Mouse (Mus musculus): ENCODE results near the gene BC049715. TPM values are rescaled to one million over a fixed set of nuclear protein-coding genes. Genes with fewer than 3 reads are reported as not detected.
A peak's percentile ranks its signal among the peaks of the same experiment; 100 is the strongest.
"Not testable (repeated sequence)": the region's sequence is repeated elsewhere in the genome, so short reads cannot be mapped to it uniquely, and the experiment has no call there.

Gene BC049715
- polyA plus RNA-seq, 1 experiment from 2014 or later: 1.7 TPM

DNA sequence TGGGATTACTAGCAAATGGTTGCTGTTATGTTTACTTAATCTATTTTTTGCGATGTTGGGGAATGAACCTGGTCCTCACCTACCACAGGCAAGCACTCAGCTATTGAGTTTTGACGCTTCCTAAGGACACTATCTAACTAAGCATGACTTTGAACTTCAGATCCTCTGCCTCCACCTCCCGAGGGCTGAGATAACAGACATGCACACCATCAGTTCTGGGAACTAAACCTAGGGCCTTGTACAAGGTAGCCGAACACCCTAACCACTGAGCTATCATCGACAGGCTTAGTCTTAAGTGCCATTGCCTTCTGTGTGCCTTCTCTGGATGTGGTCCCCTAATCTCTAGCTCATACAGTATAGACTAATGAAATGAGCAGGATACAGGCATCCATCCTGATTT, 37.9 kb downstream of the BC049715 start:
- no peak overlapping the region for H3K4me3 ChIP-seq (ENCODE audit: low read length)
- H3K27me3 ChIP-seq (ENCODE audit: control insufficient read depth, insufficient read depth, low read depth, low read length): no peaks in the 10 kb centered on the region
- no peak overlapping the region for H3K4me2 ChIP-seq (ENCODE audit: low read depth, low read length)
- ATAC-seq (ENCODE audit: low read depth): no peak
- 83% methylated on average over 5 of the region's 5 CpGs for WGBS
- peaks cover 7% of the 10 kb centered on the region; the same call in 1 of the 2 replicates for H3K4me1 ChIP-seq (replicated peaks; ENCODE audit: control insufficient read depth, insufficient read depth, low read length)
- no peaks in the 10 kb centered on the region for H3K36me3 ChIP-seq (ENCODE audit: control insufficient read depth, insufficient read depth, low read length)
- no peaks in the 10 kb centered on the region for H3K9me3 ChIP-seq (ENCODE audit: control insufficient read depth, low read length)
- no peak overlapping the region for H3K9ac ChIP-seq (ENCODE audit: low read length)
- H3K27ac ChIP-seq (ENCODE audit: low read length): no peak overlapping the region

DNA sequence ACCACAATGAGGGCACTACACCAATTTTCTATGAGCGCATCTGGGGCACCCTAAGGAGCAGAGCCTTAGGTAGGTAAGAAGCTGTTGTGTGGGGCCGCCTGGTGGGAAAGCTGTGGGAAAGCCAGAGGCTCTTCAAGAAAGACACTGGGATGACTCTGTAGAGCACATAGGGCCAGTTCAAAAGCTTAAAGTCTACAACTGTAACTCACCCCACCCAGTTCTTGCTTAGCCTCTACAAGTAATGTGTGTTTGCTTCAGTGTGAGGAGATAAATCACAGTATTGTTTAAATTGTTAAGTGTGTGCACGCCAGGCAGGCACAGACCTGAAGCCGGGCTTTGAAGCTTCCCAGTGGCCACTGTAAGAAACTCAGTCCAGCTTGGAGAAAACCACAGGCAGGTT, 38.7 kb downstream of the BC049715 start:
- peaks cover 7% of the 10 kb centered on the region; the same call in 1 of the 2 replicates for H3K4me1 ChIP-seq (replicated peaks; ENCODE audit: control insufficient read depth, insufficient read depth, low read length)
- no peak overlapping the region for H3K4me2 ChIP-seq (ENCODE audit: low read depth, low read length)
- no peak overlapping the region for H3K9ac ChIP-seq (ENCODE audit: low read length)
- no peak for ATAC-seq (ENCODE audit: low read depth)
- WGBS: 53% methylated on average over 4 of the region's 4 CpGs
- peak overlapping the region; percentile 64 for H3K27ac ChIP-seq (ENCODE audit: low read length)
- no peaks in the 10 kb centered on the region for H3K9me3 ChIP-seq (ENCODE audit: control insufficient read depth, low read length)
- H3K4me3 ChIP-seq (ENCODE audit: low read length): no peak overlapping the region
- H3K27me3 ChIP-seq (ENCODE audit: control insufficient read depth, insufficient read depth, low read depth, low read length): no peaks in the 10 kb centered on the region
- H3K36me3 ChIP-seq (ENCODE audit: control insufficient read depth, insufficient read depth, low read length): no peaks in the 10 kb centered on the region

DNA sequence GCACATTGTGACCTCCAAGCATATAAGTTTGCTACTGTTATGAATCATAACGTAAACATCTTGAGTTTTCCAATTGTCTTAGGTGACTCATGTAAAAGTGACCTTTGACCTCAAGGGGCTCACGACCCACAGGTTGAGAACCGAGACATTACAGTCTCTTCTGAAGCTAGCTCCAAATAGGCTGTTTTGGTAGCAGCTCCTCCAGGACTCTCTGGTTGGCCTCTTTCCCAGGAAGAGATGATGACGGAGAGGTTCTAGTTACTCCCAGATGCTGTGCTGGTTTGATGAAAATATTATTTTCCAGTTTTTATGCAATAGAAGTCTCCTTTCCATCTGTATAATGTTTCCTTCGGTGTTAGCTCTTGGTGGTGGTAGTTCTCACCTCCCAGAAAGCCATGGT, 41.5 kb downstream of the BC049715 start:
- Histone ChIP-seq H3K4me3 (ENCODE audit: low read length) (no peak overlapping the region), H3K9me3 (ENCODE audit: control insufficient read depth, low read length) (no peaks in the 10 kb centered on the region), H3K27me3 (ENCODE audit: control insufficient read depth, insufficient read depth, low read depth, low read length) (no peaks in the 10 kb centered on the region), H3K36me3 (ENCODE audit: control insufficient read depth, insufficient read depth, low read length) (no peaks in the 10 kb centered on the region; the same call in 1 of the 2 replicates), H3K4me2 (ENCODE audit: low read depth, low read length) (no peak overlapping the region), H3K4me1 (replicated peaks; ENCODE audit: control insufficient read depth, insufficient read depth, low read length) (peaks cover 10% of the 10 kb centered on the region; the same call in 1 of the 2 replicates), H3K27ac (ENCODE audit: low read length) (0 out of 2 replicates have a peak overlapping the region, but pooled peaks have one; percentile 12), H3K9ac (ENCODE audit: low read length) (no peak overlapping the region)
- ATAC-seq (ENCODE audit: low read depth): no peak
- WGBS: 55% methylated on average over 5 of the region's 5 CpGs

DNA sequence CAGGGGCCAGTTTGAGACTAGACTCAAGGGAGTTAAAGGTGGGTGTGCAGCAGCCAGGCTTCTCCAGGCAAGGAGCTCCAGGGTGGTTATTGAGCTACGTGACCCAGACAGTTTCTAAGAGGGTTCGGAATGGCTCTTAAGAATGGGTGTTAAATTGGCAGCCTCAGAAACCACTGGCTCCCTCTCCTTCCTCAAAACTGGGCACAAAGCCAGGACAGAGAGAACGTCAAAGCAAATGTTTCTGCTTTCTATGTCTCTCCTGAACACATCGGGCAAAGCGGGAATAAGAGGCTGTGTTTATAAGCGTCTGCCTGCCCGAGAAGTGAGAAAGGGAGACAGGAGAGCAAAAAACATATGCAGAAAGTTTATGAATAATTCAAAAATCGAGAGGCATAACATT, 47.2 kb downstream of the BC049715 start:
- H3K4me3 ChIP-seq (ENCODE audit: low read length): peak overlapping the region; percentile 45

DNA sequence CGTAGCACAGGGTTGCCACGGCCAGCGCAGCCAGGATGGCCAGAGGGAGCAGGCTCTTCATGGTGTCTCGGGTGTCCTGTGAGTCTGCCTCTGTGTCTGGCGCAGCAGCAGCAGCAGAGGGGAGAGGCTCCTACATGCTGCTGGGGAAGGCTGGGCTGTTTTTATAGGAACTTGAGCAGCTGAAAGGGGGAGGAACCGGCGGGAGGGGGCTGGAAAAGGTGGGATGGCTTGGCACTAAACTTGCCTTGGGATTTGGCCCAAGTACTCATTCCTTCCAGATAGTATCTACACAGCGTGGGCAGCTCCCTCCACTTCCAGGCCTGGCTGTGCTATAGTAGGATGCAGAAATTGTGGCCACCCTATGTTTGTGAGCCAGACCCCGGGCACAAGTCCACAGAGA, 48.2 kb downstream of the BC049715 start, which contains the start of gene Mgp:
Mgp (minus strand) TSS at position 154 of the 400 bp plus-strand sequence.
- Histone ChIP-seq H3K4me3 (ENCODE audit: low read length) (peak within 1 kb of the TSS; percentile 56), H3K9ac (ENCODE audit: low read length) (peak within 1 kb of the TSS; percentile 78), H3K36me3 (ENCODE audit: control insufficient read depth, insufficient read depth, low read length) (no peaks in the 10 kb centered on the region; the same call in 1 of the 2 replicates), H3K9me3 (ENCODE audit: control insufficient read depth, low read length) (no peaks in the 10 kb centered on the region), H3K4me1 (replicated peaks; ENCODE audit: control insufficient read depth, insufficient read depth, low read length) (peaks cover 7% of the 10 kb centered on the region; the same call in 1 of the 2 replicates), H3K4me2 (ENCODE audit: low read depth, low read length) (peak within 1 kb of the TSS; percentile 55), H3K27ac (ENCODE audit: low read length) (peak within 1 kb of the TSS; percentile 91), H3K27me3 (ENCODE audit: control insufficient read depth, insufficient read depth, low read depth, low read length) (no peaks in the 10 kb centered on the region)
- WGBS: 27% methylated on average over 9 of the region's 9 CpGs
- peak; percentile 83 for ATAC-seq (ENCODE audit: low read depth)

More for the DNA sequence above, 47.2 kb downstream of the BC049715 start:
- Histone ChIP-seq H3K9me3 (ENCODE audit: control insufficient read depth, low read length) (no peaks in the 10 kb centered on the region), H3K4me1 (replicated peaks; ENCODE audit: control insufficient read depth, insufficient read depth, low read length) (peaks cover 7% of the 10 kb centered on the region; the same call in 1 of the 2 replicates), H3K4me2 (ENCODE audit: low read depth, low read length) (peak overlapping the region; percentile 55), H3K9ac (ENCODE audit: low read length) (peak overlapping the region; percentile 44), H3K27ac (ENCODE audit: low read length) (peak overlapping the region; percentile 85), H3K36me3 (ENCODE audit: control insufficient read depth, insufficient read depth, low read length) (no peaks in the 10 kb centered on the region; the same call in 1 of the 2 replicates), H3K27me3 (ENCODE audit: control insufficient read depth, insufficient read depth, low read depth, low read length) (no peaks in the 10 kb centered on the region)
- peak; percentile 80 for ATAC-seq (ENCODE audit: low read depth)
- 16% methylated on average over 8 of the region's 8 CpGs for WGBS

DNA sequence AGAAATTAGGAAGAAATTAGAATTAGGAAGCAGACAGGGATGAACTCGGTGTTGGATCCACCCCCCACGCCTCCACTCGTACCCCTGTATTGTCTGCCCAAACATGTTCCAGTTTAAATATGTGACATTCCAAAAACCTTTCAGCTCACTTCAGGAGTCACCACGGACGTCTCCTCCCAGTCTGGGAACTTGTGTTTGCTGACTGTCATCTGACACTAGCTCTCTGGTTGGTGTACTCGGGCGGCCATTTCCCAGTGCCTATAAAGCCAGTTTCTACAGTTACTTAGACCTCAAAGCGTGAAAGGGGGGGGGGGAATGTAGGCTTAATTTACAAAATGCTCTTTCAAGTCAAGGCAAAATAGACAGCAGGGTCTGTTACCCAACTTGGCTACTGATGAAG, 54.3 kb downstream of the BC049715 start:
- Histone ChIP-seq H3K4me2 (ENCODE audit: low read depth, low read length) (no peak overlapping the region), H3K4me3 (ENCODE audit: low read length) (no peak overlapping the region), H3K9me3 (ENCODE audit: control insufficient read depth, low read length) (no peaks in the 10 kb centered on the region), H3K27ac (ENCODE audit: low read length) (peak overlapping the region; percentile 6; the same call in 1 of the 2 replicates), H3K9ac (ENCODE audit: low read length) (no peak overlapping the region), H3K36me3 (ENCODE audit: control insufficient read depth, insufficient read depth, low read length) (no peaks in the 10 kb centered on the region), H3K27me3 (ENCODE audit: control insufficient read depth, insufficient read depth, low read depth, low read length) (no peaks in the 10 kb centered on the region), H3K4me1 (replicated peaks; ENCODE audit: control insufficient read depth, insufficient read depth, low read length) (peaks cover 13% of the 10 kb centered on the region)
- ATAC-seq (ENCODE audit: low read depth): peak; percentile 65; the same call in 1 of the 2 replicates
- 23% methylated on average over 8 of the region's 8 CpGs for WGBS

DNA sequence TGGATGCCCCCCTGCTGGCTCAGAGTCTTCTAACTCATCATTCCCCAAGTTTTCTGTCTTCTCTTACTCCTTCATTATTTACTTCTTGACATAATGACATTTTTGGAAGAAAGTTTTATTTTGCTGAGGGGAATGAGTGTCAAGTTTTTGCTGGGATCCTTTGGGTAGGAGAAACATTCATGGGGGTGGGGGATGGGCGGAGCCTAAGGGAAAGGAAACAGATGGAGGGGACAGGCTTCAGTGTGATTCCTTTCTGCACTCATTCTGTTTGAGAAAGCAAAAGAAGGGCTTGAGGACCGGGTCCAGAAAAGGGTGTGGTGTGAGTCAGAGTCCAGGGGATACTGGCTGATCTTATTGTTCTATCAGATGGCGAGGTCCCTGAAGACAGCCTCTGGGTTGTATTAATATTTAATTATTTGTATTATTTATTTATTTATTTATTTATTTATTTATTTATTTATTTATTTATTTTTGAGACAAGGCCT, 56.0 kb downstream of the BC049715 start:
- H3K4me3 ChIP-seq (ENCODE audit: low read length): no peak overlapping the region
- H3K4me1 ChIP-seq (replicated peaks; ENCODE audit: control insufficient read depth, insufficient read depth, low read length): peaks cover 19% of the 10 kb centered on the region
- H3K36me3 ChIP-seq (ENCODE audit: control insufficient read depth, insufficient read depth, low read length): no peaks in the 10 kb centered on the region
- no peaks in the 10 kb centered on the region for H3K9me3 ChIP-seq (ENCODE audit: control insufficient read depth, low read length)
- no peaks in the 10 kb centered on the region for H3K27me3 ChIP-seq (ENCODE audit: control insufficient read depth, insufficient read depth, low read depth, low read length)
- no peak overlapping the region for H3K9ac ChIP-seq (ENCODE audit: low read length)
- WGBS: 75% methylated on average over 3 of the region's 3 CpGs
- peak overlapping the region; percentile 29; the same call in 1 of the 2 replicates for H3K27ac ChIP-seq (ENCODE audit: low read length)
- H3K4me2 ChIP-seq (ENCODE audit: low read depth, low read length): no peak overlapping the region
- ATAC-seq (ENCODE audit: low read depth): no peak

DNA sequence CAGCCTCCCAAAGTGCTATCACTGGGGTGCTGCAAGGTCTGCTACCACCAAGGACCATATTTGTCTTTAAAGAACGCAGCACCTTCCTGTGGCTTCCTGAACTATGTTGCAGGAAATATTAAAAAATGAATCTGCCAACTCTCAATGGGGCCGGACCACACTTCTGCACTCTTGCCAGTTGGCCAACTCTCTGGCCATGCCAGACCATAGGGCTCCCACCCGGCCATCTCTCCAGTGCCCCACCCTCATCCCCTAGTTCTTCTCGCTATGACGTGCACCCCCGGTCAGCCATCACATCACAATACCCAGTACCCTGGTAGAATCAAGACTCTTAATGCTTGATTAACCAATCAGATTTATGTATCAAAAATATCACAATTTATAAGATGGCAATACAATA, 56.5 kb downstream of the BC049715 start:
- H3K9ac ChIP-seq (ENCODE audit: low read length): no peak overlapping the region
- H3K27me3 ChIP-seq (ENCODE audit: control insufficient read depth, insufficient read depth, low read depth, low read length): no peaks in the 10 kb centered on the region
- no peak overlapping the region for H3K4me2 ChIP-seq (ENCODE audit: low read depth, low read length)
- WGBS: 92% methylated on average over 6 of the region's 6 CpGs
- H3K4me1 ChIP-seq (replicated peaks; ENCODE audit: control insufficient read depth, insufficient read depth, low read length): peaks cover 21% of the 10 kb centered on the region
- H3K9me3 ChIP-seq (ENCODE audit: control insufficient read depth, low read length): no peaks in the 10 kb centered on the region
- no peak overlapping the region for H3K4me3 ChIP-seq (ENCODE audit: low read length)
- ATAC-seq (ENCODE audit: low read depth): no peak
- H3K36me3 ChIP-seq (ENCODE audit: control insufficient read depth, insufficient read depth, low read length): no peaks in the 10 kb centered on the region
- H3K27ac ChIP-seq (ENCODE audit: low read length): no peak overlapping the region

DNA sequence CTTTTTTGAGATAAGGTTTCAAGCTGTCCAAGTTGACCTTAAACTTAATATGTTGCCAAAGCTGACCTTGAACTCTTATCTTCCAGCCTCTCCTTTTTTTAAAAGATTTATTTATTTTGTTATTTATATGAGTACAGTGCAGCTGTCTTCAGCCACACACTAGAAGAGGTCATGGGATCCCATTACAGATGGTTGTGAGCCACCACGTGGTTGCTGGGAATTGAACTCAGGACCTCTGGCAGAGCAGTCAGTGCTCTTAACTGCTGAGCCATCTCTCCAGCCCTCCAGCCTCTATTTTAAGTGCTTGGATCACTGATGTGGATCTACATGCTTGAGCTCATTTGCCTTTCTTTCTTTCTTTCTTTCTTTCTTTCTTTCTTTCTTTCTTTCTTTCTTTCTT, 57.3 kb downstream of the BC049715 start:
- WGBS: 21% methylated on average over 1 of the region's 1 CpGs
- not testable (repeated sequence) for H3K9me3 ChIP-seq (ENCODE audit: control insufficient read depth, low read length); H3K4me3 ChIP-seq (ENCODE audit: low read length); H3K4me2 ChIP-seq (ENCODE audit: low read depth, low read length); ATAC-seq (ENCODE audit: low read depth); H3K27me3 ChIP-seq (ENCODE audit: control insufficient read depth, insufficient read depth, low read depth, low read length); H3K9ac ChIP-seq (ENCODE audit: low read length); H3K27ac ChIP-seq (ENCODE audit: low read length); H3K36me3 ChIP-seq (ENCODE audit: control insufficient read depth, insufficient read depth, low read length)
- peaks cover 25% of the 10 kb centered on the region for H3K4me1 ChIP-seq (replicated peaks; ENCODE audit: control insufficient read depth, insufficient read depth, low read length)
